Mouse (Mus musculus) frontal cortex, adult (tissue): Measurements from ENCODE around the gene Uba5.
A peak's percentile ranks its signal among the peaks of the same experiment; 100 is the strongest.

ENCODE experiments used
- ATAC-seq: cut with Nextera tagmentation; 2 replicates; pipeline ENCODE4 v1.9.2; 2017; ENCODE audit warnings: mild to moderate bottlenecking, moderate library complexity, mixed read lengths; ENCODE audit not compliant: low TSS enrichment

Gene Uba5

DNA sequence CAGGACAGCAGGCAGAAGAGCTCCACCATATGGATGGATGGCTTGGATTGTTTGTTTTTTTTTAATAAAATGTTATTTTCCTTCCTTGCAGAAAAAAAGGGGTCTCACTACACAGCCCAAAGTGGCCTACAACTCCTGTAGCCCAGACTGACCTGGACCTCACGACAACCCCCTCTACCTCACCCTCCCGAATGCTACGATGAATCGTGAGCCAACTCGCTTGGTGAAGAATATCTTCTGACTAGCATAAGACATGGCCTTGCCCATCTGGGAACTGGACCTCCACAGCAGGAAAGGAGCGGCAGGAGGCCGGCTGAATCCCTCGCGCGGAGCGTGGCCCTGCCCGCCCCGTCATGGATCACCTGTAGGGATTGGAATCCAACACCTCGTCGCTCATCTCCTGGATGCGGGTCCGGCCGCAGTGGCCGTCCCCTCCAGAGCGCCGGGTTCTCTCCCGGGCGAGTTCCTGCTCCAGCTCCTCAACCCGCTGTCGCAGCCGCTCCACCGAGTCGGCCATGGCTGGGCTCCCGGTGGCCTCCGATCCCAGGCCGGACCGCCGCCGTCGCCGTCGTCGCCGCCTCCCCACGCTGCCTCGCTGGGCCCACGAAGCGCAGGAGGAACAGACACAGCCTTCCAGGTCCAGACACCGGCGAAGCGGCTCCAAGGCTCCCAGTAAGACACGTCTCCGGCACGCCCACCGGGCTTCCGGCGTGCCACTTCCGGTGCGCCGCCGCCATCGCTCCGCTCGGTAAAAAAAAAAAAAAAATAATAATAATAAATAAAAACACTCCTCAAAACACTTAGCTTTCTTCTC is at the start of gene Uba5:
TSS of gene Uba5 (minus strand) at position 705 of the 814 bp plus-strand sequence.
- ATAC-seq = peak; percentile 83

DNA sequence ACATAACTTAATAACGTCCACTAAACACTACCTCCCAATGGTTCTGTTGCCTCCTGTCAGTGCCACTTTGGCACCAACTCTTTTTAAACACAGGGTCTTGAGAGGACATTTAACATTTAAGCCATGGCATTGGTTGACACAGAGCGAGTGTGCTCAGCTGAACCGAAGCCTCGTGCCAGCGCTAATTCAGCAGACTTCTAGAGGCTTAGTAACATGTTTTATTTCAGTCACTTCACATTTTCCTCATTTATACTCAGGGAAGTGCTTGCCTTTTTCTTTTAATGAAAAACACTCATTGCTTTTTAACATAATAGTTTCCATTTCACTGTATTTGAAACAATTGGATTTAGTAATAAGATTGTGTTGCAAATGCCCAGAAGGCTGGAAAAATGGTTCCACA is 46.2 kb upstream of the Uba5 start:
- no peak for ATAC-seq

DNA sequence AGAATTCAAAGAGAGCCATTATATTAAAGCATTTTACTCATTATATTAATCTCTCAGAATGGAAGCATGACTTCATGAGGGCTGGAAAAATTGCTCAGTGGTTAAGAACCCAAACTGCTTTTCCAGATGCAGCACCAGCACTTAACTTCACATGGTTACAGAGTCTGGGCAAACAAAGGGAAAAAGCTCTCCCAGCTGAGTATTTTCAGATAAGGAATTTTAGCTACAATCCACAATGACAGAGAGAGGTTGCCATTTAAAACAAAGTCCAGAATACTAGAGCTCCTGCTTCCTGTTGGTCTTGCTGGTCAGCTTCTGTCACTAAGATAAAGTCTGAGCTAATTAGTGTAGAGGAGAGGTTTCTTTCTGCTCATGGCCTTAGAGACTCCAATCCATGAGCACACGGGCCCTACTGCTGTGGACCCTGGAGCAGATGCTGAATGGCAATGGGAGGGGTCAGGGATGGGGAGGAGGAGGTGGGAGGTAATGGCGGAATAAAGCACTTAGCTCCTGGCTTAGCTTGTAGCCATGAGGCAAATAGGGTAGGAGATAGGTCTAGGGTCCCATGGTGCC is 45.7 kb upstream of the Uba5 start:
- no peak for ATAC-seq

DNA sequence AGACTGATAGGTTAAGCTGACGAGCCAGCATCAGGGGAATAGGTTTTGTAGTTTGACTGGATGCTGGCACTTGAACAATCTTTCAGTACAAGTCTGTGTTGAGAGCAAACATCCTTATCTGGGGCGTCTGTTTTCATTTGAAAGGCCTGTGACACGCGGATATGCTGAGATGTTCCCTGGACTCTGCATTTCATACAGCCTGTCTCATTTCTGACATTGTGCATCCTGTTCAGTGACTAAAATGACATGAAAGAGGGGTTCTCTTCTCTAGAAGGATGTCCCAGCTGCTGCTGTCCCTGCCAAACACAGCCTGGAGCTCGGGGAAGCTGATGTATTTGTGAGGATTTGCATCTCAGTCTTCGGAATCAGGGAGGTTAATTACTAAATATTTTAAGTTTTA is 44.5 kb upstream of the Uba5 start:
- no peak for ATAC-seq

DNA sequence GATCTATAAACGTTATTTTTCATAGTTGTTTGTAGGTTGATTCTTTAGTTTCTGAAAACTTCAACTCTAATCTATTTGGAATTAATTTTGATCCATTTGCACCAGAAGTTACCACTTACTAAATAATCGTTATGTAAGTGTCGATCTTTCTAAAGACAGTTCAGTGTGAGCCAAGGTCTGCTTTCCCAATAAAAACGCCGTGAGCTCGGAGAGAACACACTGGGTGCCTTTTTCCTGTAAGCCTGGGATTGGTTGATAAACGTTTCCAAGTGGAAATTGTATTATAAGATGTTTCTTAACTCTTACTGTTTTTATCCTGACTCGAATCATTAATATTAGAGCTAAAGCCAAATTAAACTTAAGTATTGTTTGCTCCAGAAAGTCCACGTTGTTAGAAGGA is 44.0 kb upstream of the Uba5 start:
- no peak for ATAC-seq

DNA sequence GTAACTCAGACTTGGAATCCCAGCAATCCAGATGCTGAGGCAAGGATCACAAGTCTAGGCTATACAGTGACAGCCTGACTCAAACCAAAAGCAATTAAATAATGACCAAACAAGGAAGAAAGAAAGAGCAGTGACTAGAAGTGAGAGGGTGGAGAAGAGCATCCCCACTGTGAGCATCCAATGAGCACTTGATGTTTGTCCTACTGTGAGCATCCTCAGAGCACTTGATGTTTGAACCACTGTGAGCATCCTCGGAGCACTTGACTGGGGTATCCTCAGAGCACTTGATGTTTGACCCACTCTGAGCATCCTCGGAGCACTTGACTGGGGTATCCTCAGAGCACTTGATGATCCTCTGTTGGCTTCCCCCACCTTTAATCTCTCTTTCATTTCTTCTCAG is 42.1 kb upstream of the Uba5 start:
- no peak for ATAC-seq

DNA sequence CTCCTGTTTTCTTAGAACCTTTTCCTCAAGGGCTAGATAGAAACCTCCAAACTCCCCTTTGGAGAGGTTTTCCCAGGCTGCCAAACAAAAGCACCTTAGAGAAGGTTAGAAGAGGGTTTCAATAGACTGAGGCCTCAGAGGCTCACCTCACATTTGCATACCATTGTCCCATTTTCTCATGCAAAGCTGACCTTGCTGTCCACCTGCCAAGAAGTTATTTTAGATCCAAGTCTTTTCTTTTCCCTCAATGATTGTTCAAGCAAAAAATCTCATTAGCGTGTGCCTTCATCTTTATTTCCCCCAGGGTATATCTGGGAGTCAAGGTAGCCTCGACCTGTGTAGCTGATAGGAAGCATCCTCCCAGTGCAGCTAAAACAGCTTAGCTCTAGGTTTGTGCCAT is 40.0 kb upstream of the Uba5 start:
- no peak for ATAC-seq

DNA sequence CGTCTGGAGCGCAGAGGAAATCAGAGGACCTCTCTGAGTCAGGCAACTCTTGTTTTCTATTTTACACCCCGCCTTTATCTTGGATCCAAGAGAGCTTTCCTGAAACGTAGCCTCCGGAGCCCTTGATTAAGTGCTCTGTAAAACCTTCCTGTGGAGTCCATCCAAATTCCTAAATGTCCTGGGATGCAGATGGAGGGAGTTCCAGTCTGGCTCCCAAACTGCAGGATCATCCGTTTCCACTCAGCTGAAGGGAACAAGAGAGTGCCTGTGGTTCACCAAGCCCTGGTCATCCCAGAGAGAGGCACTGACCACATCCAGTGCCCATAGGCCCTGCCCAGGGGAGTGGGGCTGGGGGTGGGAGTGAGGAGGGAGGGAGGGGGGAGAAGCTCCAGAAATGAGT is 39.4 kb upstream of the Uba5 start:
- no peak for ATAC-seq

DNA sequence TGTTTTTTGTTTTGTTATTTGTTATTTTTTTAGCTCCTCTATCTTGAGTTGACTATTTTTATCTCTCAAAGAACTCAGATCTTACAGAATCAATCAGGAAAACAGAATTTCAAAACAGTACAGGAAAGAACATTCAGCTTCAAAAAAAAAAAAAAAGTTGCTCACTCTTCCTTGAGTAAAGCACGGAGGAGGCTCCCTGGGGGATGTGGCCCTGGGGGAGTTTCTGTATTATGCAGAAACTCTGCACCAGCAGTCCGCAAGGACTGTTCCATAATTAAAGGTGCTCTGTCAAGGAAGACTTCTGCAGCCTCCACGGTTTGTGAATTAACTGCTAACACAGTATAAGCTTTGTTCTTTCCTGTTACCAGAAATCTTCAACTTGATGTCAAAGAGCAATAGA is 38.5 kb upstream of the Uba5 start:
- no peak for ATAC-seq

DNA sequence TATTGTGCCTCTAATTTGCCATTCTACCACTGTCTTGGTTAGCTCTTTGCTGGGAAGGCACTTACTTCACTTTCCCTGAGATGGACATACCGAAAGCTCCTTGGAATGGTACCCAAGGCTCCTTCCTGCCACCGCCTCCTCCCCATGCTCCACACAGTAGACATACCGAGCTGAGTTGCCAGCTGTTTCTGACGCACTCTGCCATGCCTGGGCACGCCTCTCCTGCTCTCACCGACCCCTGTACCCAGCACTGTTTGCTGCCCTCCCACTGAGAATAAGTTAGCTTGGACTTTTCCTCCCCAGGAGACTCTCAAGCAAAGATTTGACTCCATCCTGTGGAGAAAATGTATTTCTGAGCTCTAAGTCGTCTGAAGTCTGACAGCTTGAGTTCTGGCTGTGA is 37.9 kb upstream of the Uba5 start:
- ATAC-seq = no peak; the same call in 1 of the 2 replicates

DNA sequence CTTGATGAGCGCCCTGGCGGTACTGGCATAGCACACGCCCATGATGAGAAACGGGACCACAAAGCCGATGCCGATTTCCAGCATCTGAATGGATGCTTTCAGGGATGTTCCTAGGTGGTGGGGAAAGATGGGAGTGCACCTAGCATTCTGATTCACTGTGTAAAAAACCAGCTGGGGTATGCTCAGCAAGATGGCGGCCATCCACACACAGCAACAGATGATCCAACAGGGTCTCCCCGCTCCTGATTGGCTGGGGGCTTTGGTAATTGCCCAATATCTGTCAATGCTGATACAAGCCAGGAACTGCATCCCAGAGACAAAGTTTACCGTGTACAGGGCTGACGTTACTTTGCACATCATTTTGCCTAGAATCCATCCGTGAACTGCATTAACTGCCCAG is 36.1 kb upstream of the Uba5 start:
- no peak for ATAC-seq

DNA sequence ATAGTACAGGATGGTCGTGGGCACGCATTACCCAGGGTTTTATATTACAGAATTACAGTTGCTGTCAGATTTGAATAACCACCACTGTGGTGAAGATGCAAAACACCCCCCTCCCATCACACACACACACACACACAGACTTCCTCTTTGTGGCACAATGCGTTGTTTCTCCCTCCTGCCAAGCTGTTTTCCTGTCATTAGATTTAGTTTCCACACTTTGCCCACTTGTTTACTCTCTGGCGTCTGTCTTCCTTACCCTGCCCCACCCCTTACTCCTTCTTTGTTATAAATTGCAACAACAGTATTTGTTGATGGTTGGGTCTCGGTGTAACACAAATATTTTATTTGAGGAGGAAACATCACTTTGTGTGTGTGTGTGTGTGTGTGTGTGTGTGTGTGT is 35.3 kb upstream of the Uba5 start:
- no peak for ATAC-seq

DNA sequence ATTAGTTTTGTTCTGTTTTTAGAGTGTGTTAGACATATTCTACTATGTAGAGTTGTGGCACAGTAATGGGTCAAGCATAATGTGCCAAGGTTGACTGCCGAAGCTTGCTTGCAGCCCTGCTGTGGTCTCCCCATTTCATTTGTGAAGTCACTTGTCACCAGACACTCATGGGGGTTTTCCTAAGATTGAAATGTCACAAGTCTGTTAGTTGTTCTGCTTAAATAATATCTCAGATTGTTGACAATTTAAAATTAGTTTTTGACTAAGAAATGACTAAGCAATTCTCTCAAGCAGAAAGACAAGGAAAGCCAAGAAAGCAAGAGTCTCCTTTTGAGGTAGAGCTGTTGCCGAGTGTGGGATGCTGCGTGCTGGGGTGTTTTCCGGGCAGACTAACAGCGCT is 30.0 kb upstream of the Uba5 start:
- peak; percentile 44; the same call in 1 of the 2 replicates for ATAC-seq

DNA sequence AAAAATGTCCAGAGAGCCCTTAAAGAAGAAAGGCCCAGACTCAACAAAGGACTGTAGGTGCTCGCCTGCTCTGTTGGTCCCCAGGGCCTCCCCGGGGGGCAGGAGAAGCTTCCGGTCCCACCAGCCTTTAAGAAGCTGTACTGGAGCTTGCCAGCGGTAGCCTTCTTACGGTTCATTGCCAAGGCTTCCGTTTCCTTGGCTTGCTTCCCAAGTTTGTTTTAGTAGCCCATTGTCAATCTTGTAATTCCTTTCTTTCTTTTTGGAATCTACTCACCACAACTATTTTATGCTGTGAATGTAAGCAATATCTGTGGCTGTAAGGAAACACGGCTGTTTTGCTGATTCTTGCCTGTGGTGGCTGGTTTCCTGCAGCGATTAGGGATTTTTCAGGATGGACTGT is 25.6 kb upstream of the Uba5 start:
- no peak for ATAC-seq

DNA sequence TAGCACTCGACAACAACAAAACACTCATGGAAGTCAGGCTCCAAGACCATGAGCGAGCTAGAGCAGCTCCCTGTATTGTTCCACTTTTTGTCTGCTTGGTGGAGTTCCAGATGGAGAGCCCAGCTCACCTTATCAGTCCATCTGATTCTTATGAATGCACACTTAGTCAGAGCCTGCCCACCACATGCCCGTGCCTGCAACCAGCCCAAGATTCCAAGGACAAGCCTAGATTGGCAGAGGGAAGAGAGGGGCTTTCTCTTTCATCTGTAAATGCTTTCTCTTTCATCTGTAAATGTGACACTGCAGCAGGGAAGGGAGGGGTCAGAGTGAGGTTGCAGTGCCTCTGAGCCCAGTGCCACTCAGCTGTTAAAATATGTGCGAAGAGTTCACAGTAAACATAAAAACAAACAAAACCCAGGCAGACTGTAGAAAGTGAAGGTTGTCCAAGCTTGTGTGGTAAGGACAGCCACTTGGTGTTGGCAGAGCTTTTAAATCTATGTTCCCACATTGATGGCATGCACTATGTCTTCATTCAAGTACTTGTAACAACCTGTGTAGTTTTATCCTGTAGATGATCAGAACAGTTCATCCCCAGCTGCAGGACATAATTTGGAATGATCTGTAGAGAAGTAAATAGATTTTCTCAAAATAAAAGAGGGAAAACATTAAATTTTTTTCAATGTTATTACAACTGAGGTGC is 22.9 kb upstream of the Uba5 start:
- ATAC-seq = no peak

DNA sequence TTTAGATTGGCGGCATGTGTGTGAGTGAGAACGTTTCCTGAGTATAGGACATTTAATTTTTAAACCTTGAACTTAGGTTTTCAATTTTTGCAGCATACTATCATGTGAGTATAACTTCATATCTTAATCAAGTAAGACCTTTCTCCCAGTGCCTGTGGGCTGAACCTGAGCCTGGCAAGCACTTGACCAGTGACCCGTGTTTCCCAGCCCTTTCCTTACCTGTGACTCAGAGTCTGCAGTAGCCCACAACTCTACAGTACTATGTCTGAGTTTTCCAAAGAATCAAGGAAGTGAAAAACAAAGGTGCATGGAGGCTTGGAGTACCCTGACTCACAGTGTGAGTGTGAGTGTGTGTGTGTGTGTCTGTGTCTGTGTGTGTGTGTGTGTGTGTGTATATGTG is 17.1 kb upstream of the Uba5 start:
- no peak for ATAC-seq

DNA sequence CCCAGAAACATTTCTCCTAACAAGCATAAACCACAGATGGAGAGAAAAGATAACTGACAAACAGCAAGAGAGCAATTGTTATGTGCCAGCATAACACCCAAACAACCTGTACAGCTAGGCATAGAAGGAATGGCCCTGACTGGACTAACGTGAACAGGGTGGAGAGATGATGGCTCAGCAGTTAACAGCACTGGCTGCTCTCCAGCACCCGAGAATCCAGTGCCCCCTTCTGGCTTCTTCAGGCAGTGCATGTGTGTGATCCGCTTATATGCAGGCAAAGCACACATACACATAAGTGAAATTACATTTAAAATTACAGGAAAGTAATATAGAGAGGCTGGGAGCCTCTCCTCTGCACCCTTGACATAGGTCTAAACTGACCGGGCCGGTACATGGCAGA is 16.4 kb upstream of the Uba5 start:
- no peak for ATAC-seq

DNA sequence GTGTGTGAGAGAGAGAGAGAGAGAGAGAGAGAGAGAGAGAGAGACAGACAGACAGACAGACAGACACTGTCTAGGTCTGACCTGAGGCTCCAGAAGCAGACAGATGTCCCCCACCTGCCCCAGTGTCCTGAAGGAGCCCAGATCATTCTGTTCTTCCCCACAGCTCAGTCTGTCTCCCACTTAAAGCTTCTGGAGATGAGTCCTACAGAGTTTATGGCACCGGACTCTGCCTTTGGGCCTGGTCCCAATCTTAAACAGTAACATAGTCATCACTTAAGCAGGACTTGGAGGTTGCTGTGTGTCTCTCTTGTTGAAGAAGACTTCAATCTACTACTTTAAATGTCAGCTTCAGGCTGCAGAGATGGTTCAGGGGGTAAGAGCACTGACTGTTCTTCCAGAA is 15.8 kb upstream of the Uba5 start:
- no peak for ATAC-seq

DNA sequence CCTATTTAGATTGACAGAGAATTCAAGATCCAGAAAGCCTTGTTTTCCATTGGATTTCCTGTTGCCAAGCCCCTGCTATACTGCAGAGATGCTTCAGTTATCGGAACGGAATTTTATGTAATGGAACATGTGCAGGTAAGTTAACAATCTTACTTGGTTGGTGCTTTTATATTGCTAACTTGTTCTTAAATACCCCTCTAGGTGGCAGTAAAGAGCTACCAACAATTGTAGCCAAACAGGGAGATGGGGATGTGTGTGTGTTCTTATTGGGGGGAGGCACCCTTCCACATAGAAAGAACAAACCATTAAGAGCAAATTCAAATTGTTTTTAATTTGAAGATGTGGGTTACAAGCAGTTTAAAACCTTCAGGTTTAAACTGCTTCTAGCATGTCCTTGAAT is 12.9 kb upstream of the Uba5 start:
- no peak; the same call in 1 of the 2 replicates for ATAC-seq

DNA sequence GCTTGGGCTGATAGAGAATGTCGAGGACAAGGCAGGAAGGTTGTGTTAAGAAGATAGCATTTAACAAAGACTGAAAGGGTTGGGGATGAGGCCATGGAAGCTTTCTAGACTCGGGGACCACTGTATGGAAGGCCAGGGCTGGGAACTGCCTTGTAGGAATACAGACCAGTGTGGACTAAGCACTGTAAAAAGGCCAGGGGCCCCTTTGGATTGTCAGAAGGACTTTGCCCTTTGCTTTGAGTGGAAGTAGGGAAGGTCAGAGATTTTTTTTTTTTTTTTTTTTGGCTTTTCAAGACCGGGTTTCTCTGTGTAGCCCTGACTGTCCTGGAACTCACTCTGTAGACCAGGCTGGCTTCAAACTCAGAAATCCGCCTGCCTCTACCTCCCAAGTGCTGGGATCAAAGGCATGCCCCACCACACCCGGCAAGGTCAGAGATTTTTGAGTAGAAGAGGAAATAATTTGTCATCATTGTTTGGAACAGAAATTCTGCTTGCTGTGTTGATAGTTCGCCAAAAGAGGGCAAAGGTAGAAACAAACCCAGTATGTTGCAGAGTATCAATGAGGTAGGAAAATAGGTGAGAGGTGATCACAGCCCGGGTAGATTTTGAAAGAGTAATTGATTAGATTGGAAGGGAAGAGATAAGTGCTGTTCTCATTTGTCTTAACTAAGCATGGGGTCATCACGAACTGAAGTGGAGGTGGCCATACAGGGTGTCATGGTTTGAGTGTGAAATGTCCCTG is 8.1 kb upstream of the Uba5 start:
- no peak for ATAC-seq

DNA sequence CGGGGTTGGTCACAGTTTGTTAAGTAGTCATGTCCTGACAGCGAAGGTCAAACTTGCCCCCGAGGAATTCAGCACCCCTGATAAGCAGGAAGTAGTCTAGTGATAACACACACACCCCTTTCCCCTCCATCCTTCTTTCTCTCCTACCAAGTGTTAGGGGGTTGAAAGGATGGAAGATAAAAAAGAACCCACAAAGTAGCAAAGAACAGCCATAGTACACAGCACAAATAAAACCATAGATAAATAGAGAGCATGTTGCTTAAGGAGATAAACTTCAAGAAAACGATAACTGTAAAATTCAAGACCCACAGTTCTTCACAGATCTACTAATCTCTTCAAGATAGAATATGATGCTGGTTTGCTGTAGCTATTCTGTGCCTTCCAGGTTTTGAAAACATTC is 7.3 kb upstream of the Uba5 start:
- no peak for ATAC-seq

DNA sequence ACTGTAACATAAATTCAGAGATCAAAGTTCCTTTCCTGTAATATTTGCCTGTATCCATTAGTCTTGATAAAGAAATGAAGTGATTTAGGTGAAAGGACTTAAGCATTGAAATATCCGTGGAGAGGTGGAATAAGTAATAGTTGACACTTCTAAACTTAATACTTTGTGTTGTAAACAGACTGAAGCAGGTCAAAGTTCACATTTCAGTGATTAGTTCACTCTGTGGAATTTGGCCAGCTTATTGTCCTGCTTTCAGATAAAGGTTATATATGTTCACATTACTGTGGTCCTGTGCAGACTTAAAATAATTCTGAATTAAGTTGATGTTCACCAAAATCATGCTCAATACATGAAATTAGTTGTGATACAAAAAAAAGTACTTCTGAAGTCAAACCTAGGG is 1.6 kb upstream of the Uba5 start:
- no peak for ATAC-seq
